Mouse (Mus musculus): ENCODE data around the gene Celsr2. TPM values are rescaled to one million over a fixed set of nuclear protein-coding genes. Genes with fewer than 3 reads are reported as not detected.

Gene Celsr2
- total and polyA plus RNA-seq, 2 experiments from 2014 or later, result 24.5 to 51.4 TPM

DNA sequence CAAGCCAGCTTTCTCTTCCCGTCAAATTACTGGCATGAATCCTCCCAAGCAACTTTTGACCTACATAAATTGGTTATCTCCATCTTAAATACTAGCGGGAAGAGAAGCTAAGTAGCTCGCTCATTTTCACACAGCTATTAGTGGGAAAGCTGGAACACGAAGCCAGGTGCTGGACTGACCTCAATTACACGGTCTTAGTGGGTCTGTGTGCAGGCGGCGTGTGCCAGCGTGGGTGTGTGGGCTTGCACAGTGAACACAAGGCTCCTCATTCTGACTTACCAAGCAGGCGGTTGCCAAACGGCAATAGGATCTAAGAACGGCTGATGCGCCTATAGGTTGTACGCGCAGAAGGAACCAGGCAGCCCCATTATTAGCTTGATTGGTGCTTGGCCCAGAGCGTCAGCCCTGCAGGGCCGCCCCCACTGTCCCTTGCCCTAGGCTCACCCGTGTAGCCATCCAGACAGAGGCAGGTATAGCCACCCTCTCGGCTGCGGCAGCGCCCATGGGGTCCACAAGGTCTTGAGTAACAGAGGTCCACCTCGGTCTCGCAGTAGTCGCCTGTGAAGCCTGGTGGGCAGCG, 9.0 kb downstream of the Celsr2 start:
- peak overlapping the region; percentile 72 for H3K27ac ChIP-seq (ENCODE audit: low read depth, low read length)
- H3K9ac ChIP-seq, result no peak overlapping the region
- H3K4me1 ChIP-seq (ENCODE audit: insufficient read depth), result peaks cover 28% of the 10 kb centered on the region
- no peak for TF ChIP-seq CTCF (IDR thresholded peaks at IDR 0.05; ENCODE audit: low read depth)
- 67% methylated on average over 24 of the region's 24 CpGs for WGBS
- no peak for ATAC-seq
- peaks cover 45% of the 10 kb centered on the region for H3K36me3 ChIP-seq (ENCODE audit: insufficient read depth)
- H3K9me3 ChIP-seq (ENCODE audit: low read length), result no peaks in the 10 kb centered on the region
- no peak overlapping the region for H3K4me2 ChIP-seq (ENCODE audit: low read depth)
- no peak for DNase-seq
- H3K4me3 ChIP-seq (ENCODE audit: low read depth, low read length), result no peak overlapping the region
- no peaks in the 10 kb centered on the region for H3K27me3 ChIP-seq (ENCODE audit: insufficient read depth, low read length)

DNA sequence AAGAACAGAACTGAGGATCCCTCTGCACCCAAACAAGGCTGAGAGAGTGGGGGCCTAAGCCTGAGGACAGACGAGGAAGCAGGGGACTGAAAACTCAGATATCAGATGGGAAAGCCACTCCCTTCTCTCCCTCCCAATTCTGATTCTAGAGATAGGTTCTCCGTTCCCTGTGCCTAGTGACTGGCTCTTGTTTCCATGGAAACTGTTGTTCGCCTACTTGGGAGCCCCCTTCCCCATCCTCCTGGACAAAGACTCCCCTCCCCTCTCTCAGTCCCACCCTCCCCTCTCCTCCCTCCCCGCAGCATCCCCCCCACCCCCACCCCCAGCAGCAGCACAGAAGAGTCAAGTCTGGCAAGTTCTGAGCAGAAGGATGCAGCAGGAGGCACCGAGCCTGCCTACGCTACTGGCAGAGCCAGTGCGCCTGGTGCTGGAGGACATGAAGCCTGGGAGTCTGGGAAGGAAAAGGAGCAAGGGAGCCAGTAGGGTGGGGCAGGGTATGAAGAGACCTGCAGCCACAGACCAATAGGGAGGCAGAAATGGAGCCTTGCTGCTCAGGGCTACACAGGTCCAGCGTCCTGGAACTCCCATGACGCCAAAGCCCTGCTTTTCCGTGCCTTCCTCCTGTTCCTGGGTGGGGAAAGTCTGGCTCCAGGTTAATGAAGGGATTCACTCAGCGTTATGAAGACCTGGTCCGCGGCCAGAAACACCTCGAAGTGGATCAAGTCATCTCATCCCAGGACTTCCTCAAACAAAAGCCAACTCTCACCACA, 9.6 kb downstream of the Celsr2 start:
- Histone ChIP-seq H3K36me3 (ENCODE audit: insufficient read depth) (peaks cover 52% of the 10 kb centered on the region), H3K4me3 (ENCODE audit: low read depth, low read length) (no peak overlapping the region), H3K27ac (ENCODE audit: low read depth, low read length) (peak overlapping the region; percentile 72), H3K9ac (no peak overlapping the region), H3K9me3 (ENCODE audit: low read length) (no peaks in the 10 kb centered on the region), H3K4me2 (ENCODE audit: low read depth) (no peak overlapping the region; the same call in 1 of the 2 replicates), H3K27me3 (ENCODE audit: insufficient read depth, low read length) (no peaks in the 10 kb centered on the region), H3K4me1 (ENCODE audit: insufficient read depth) (peaks cover 21% of the 10 kb centered on the region)
- DNase-seq, result peak; percentile 73
- ATAC-seq, result peak; percentile 62
- TF ChIP-seq CTCF (IDR thresholded peaks at IDR 0.05; ENCODE audit: low read depth), result no peak
- 23% methylated on average over 14 of the region's 14 CpGs for WGBS

DNA sequence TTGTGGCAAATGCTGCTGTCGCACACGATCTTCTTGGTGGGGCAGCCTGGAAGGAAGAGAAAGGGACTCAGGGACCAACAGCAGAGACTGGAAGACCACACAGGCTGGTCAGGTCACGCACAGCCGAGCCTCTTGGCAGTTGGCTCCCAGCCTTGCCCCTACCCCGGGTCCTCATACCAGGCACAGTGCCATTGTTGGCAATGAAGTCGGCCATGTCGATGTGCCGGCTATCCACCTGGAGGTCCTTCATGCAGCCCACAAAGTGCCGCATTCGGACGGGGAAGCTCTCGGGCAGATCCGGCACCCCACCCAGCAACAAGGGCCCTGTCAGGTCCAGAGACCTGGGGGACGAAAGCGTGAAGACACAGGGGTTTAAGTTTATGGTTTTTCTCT, 12.8 kb downstream of the Celsr2 start:
- no peak for TF ChIP-seq CTCF (IDR thresholded peaks at IDR 0.05; ENCODE audit: low read depth)
- Histone ChIP-seq H3K4me2 (ENCODE audit: low read depth) (no peak overlapping the region), H3K9ac (no peak overlapping the region), H3K27ac (ENCODE audit: low read depth, low read length) (0 out of 2 replicates have a peak overlapping the region, but pooled peaks have one; percentile 10), H3K4me1 (ENCODE audit: insufficient read depth) (peaks cover 6% of the 10 kb centered on the region; the same call in 1 of the 2 replicates), H3K27me3 (ENCODE audit: insufficient read depth, low read length) (no peaks in the 10 kb centered on the region), H3K4me3 (ENCODE audit: low read depth, low read length) (no peak overlapping the region), H3K36me3 (ENCODE audit: insufficient read depth) (peaks cover 84% of the 10 kb centered on the region), H3K9me3 (ENCODE audit: low read length) (no peaks in the 10 kb centered on the region)
- ATAC-seq (no peak), DNase-seq (no peak)
- 63% methylated on average over 15 of the region's 15 CpGs for WGBS

- Histone ChIP-seq H3K9me3 (ENCODE audit: low read length) (no peaks in the 10 kb centered on the region), H3K4me3 (ENCODE audit: low read depth, low read length) (no peak overlapping the region), H3K27me3 (ENCODE audit: insufficient read depth, low read length) (no peaks in the 10 kb centered on the region), H3K27ac (ENCODE audit: low read depth, low read length) (0 out of 2 replicates have a peak overlapping the region, but pooled peaks have one; percentile 10), H3K9ac (peak overlapping the region; percentile 37), H3K4me1 (ENCODE audit: insufficient read depth) (peaks cover 6% of the 10 kb centered on the region; the same call in 1 of the 2 replicates), H3K36me3 (ENCODE audit: insufficient read depth) (peaks cover 86% of the 10 kb centered on the region), H3K4me2 (ENCODE audit: low read depth) (peak overlapping the region; percentile 21; the same call in 1 of the 2 replicates)
- ATAC-seq (peak; percentile 90), DNase-seq (peak; percentile 93)
- 39% methylated on average over 22 of the region's 22 CpGs for WGBS
- TF ChIP-seq CTCF (IDR thresholded peaks at IDR 0.05; ENCODE audit: low read depth), result peak; percentile 98
These were observed 13.4 kb downstream of the Celsr2 start for GRCm38 (mm10) chr3:108401692-108402527.

DNA sequence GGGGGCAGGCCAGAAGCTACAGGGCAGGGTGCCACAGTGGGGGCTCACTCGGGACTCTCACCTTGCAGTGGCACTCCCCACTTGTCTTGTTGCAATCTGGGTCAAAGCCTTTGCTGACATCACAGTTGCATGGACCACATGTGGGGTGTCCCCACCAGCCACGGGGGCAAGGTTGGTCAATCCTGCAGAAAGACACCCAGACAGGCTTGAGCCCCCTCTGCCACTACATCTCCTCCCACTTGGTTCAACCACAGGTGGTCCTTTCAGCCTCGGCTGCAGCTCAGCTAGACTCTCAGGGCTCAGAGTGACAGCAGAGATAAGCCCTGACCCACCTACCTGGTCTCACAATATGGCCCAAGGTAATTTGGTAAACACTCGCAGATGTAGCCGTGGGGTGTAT, 14.9 kb downstream of the Celsr2 start:
- TF ChIP-seq CTCF (IDR thresholded peaks at IDR 0.05; ENCODE audit: low read depth), result no peak
- Histone ChIP-seq H3K4me3 (ENCODE audit: low read depth, low read length) (no peak overlapping the region), H3K4me2 (ENCODE audit: low read depth) (no peak overlapping the region), H3K9me3 (ENCODE audit: low read length) (no peaks in the 10 kb centered on the region), H3K4me1 (ENCODE audit: insufficient read depth) (no peaks in the 10 kb centered on the region), H3K9ac (no peak overlapping the region), H3K36me3 (ENCODE audit: insufficient read depth) (peaks cover 93% of the 10 kb centered on the region), H3K27me3 (ENCODE audit: insufficient read depth, low read length) (no peaks in the 10 kb centered on the region), H3K27ac (ENCODE audit: low read depth, low read length) (no peak overlapping the region)
- ATAC-seq (no peak), DNase-seq (no peak)
- 89% methylated on average over 5 of the region's 5 CpGs for WGBS

DNA sequence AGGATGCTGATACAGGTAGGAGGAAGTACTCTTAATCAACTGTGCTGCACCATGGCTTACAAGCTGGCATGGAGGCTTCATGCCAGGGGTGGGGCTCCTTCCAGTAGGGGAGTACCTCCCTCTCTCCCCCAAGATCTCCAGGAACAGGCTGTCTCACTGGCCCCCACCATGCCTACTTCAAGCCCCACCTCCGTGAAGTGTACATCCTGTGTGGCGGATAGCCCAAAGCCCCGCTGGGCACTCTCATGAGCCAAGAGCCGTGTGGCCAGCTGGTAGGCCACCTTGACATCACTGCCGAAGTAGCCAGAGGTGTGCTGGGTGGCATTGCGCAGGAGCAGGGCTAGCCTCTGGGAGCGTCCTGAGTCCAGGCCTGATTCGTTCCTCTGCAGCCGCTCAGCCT, 17.1 kb downstream of the Celsr2 start:
- DNase-seq (no peak), ATAC-seq (no peak)
- 95% methylated on average over 9 of the region's 9 CpGs for WGBS

More for the DNA sequence above, 17.1 kb downstream of the Celsr2 start:
- Histone ChIP-seq H3K9me3 (ENCODE audit: low read length) (no peaks in the 10 kb centered on the region), H3K27ac (ENCODE audit: low read depth, low read length) (no peak overlapping the region), H3K4me3 (ENCODE audit: low read depth, low read length) (no peak overlapping the region), H3K4me1 (ENCODE audit: insufficient read depth) (no peaks in the 10 kb centered on the region), H3K27me3 (ENCODE audit: insufficient read depth, low read length) (no peaks in the 10 kb centered on the region), H3K4me2 (ENCODE audit: low read depth) (no peak overlapping the region), H3K36me3 (ENCODE audit: insufficient read depth) (peaks cover 94% of the 10 kb centered on the region), H3K9ac (no peak overlapping the region)
- no peak for TF ChIP-seq CTCF (IDR thresholded peaks at IDR 0.05; ENCODE audit: low read depth)
